Mouse (Mus musculus): Measurements from ENCODE around the gene Chrd. TPM values are rescaled to one million over a fixed set of nuclear protein-coding genes. Genes with fewer than 3 reads are reported as not detected.

Gene Chrd
- polyA plus RNA-seq, 1 experiment from 2014 or later = 6.3 TPM

DNA sequence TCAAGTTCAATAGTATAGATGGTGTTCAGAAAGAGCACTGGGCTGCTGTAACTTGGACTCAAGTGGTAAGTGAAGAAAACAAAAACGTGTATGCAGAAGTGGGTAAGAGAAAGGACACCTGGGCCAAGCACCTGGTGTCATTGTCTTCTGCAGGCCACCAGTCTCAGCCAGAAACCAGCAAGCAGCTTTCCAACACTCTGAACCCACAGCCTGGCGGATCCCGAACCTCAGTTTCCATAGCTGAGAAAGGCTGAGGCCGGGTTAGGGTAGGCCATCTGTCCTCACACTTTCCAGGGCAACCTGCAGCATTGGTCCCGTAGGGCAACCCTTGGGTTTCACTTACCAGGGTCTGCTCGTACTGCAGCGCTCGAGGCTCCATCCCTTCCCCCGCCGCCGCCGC lies 17.4 kb upstream of the Chrd start:
- Histone ChIP-seq H3K27me3 (ENCODE audit: control insufficient read depth, insufficient read depth, low read length) (no peaks in the 10 kb centered on the region), H3K9ac (replicated peaks; ENCODE audit: low read length) (peak overlapping the region; percentile 78), H3K4me2 (ENCODE audit: low read length) (peak overlapping the region; percentile 94), H3K4me3 (replicated peaks; ENCODE audit: low read depth, low read length) (peak overlapping the region; percentile 66), H3K9me3 (ENCODE audit: control insufficient read depth, low read length) (no peaks in the 10 kb centered on the region), H3K27ac (replicated peaks; ENCODE audit: low read depth, low read length) (peak overlapping the region; percentile 89), H3K4me1 (ENCODE audit: control insufficient read depth, insufficient read depth, low read length) (peaks cover 31% of the 10 kb centered on the region), H3K36me3 (ENCODE audit: control insufficient read depth, insufficient read depth, low read length) (peaks cover 34% of the 10 kb centered on the region)
- ATAC-seq (ENCODE audit: low FRiP score, low TSS enrichment) (no peak), DNase-seq (no peak)
- WGBS = 0% methylated on average over 12 of the region's 12 CpGs

GRCm38 (mm10) chr16:20715976-20716840 lies 16.7 kb upstream of the Chrd start:
- DNase-seq = peak; percentile 92
- Histone ChIP-seq H3K27me3 (ENCODE audit: control insufficient read depth, insufficient read depth, low read length) (no peaks in the 10 kb centered on the region), H3K4me2 (ENCODE audit: low read length) (peak overlapping the region; percentile 94), H3K9me3 (ENCODE audit: control insufficient read depth, low read length) (no peaks in the 10 kb centered on the region), H3K9ac (replicated peaks; ENCODE audit: low read length) (peak overlapping the region; percentile 78), H3K4me1 (ENCODE audit: control insufficient read depth, insufficient read depth, low read length) (peaks cover 31% of the 10 kb centered on the region), H3K4me3 (replicated peaks; ENCODE audit: low read depth, low read length) (peak overlapping the region; percentile 66), H3K36me3 (ENCODE audit: control insufficient read depth, insufficient read depth, low read length) (peaks cover 34% of the 10 kb centered on the region), H3K27ac (replicated peaks; ENCODE audit: low read depth, low read length) (peak overlapping the region; percentile 89)
- ATAC-seq (ENCODE audit: low FRiP score, low TSS enrichment) = peak; percentile 85
- WGBS = 1% methylated on average over 68 of the region's 68 CpGs

DNA sequence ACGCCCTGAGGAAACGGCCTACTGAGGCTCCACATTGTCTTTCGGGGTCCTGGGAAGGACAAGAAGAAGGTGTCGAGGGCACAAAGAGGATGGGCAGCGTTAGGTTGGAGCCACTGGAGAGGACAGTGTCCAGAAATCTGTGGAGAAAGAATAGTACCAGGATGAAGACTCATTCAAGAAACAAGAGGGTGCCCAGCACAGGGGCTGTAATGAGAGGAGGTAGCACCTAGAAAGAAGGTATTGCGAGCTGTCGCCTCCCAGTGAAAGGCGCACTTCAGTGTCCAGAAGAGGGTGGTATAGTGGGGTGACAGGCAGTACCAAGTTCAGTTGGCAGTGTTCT lies 16.1 kb upstream of the Chrd start:
- peak overlapping the region; percentile 94 for H3K4me2 ChIP-seq (ENCODE audit: low read length)
- DNase-seq = no peak
- no peak; the same call in 1 of the 2 replicates for ATAC-seq (ENCODE audit: low FRiP score, low TSS enrichment)
- H3K36me3 ChIP-seq (ENCODE audit: control insufficient read depth, insufficient read depth, low read length) = peaks cover 34% of the 10 kb centered on the region
- H3K4me3 ChIP-seq (replicated peaks; ENCODE audit: low read depth, low read length) = peak overlapping the region; percentile 66
- H3K27me3 ChIP-seq (ENCODE audit: control insufficient read depth, insufficient read depth, low read length) = no peaks in the 10 kb centered on the region
- no peaks in the 10 kb centered on the region for H3K9me3 ChIP-seq (ENCODE audit: control insufficient read depth, low read length)
- peak overlapping the region; percentile 78 for H3K9ac ChIP-seq (replicated peaks; ENCODE audit: low read length)
- H3K4me1 ChIP-seq (ENCODE audit: control insufficient read depth, insufficient read depth, low read length) = peaks cover 31% of the 10 kb centered on the region
- WGBS = 0% methylated on average over 8 of the region's 8 CpGs
- peak overlapping the region; percentile 89 for H3K27ac ChIP-seq (replicated peaks; ENCODE audit: low read depth, low read length)

- peak within 1 kb of the TSS; percentile 78 for H3K9ac ChIP-seq (replicated peaks; ENCODE audit: low read length)
- peak within 1 kb of the TSS; percentile 89 for H3K27ac ChIP-seq (replicated peaks; ENCODE audit: low read depth, low read length)
- ATAC-seq (ENCODE audit: low FRiP score, low TSS enrichment) (peak; percentile 79), DNase-seq (peak; percentile 96)
- peaks cover 31% of the 10 kb centered on the region for H3K4me1 ChIP-seq (ENCODE audit: control insufficient read depth, insufficient read depth, low read length)
- H3K36me3 ChIP-seq (ENCODE audit: control insufficient read depth, insufficient read depth, low read length) = peaks cover 34% of the 10 kb centered on the region
- peak within 1 kb of the TSS; percentile 66 for H3K4me3 ChIP-seq (replicated peaks; ENCODE audit: low read depth, low read length)
- H3K9me3 ChIP-seq (ENCODE audit: control insufficient read depth, low read length) = no peaks in the 10 kb centered on the region
- H3K27me3 ChIP-seq (ENCODE audit: control insufficient read depth, insufficient read depth, low read length) = no peaks in the 10 kb centered on the region
- H3K4me2 ChIP-seq (ENCODE audit: low read length) = peak within 1 kb of the TSS; percentile 94
- WGBS = under 1% methylated on average over 62 of the region's 62 CpGs
Measured at GRCm38 (mm10) chr16:20717181-20717977, 15.5 kb upstream of the Chrd start, which contains the start of the genes Polr2h and Clcn2. Polr2h (plus strand) TSS chr16:20717665. Clcn2 (minus strand) TSS chr16:20717746.

DNA sequence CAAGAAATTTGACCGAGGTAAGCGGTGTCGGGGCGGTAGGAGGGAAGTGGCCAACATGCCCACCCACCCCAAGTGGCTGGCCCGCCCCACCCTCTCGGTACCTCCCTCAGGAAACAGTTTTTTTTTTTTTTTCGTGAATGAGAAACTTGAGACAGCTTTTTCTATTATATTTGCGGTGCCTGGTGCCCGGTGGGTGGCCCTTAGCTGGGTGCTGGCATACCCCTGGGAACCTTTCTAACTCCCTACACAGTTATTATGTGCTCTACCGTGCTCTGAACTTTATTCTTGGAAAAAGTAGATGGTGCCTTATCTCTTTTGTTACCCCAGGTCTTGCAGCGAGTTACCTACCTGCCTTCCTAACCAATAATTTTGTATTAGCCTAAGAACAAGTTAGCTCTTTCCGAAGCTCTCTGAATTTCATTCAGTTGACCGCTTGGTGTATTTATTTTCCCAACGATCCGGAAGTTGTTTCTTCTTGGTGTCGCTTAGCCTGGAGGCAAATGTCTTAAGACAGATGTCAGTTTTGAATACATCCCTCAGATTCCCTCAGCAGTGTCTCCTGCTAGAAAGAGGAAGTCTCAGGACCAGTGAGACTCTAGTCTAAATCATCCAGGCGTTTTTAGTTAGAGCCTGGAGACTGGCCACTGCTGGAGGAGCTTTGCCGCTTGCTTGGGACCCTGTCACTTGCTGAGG lies 14.8 kb upstream of the Chrd start:
- no peaks in the 10 kb centered on the region for H3K27me3 ChIP-seq (ENCODE audit: control insufficient read depth, insufficient read depth, low read length)
- WGBS = 4% methylated on average over 18 of the region's 18 CpGs
- peaks cover 31% of the 10 kb centered on the region for H3K4me1 ChIP-seq (ENCODE audit: control insufficient read depth, insufficient read depth, low read length)
- H3K27ac ChIP-seq (replicated peaks; ENCODE audit: low read depth, low read length) = peak overlapping the region; percentile 89; the same call in 1 of the 2 replicates
- peaks cover 27% of the 10 kb centered on the region for H3K36me3 ChIP-seq (ENCODE audit: control insufficient read depth, insufficient read depth, low read length)
- ATAC-seq (ENCODE audit: low FRiP score, low TSS enrichment) (no peak), DNase-seq (no peak)
- H3K4me3 ChIP-seq (replicated peaks; ENCODE audit: low read depth, low read length) = peak overlapping the region; percentile 66
- no peaks in the 10 kb centered on the region for H3K9me3 ChIP-seq (ENCODE audit: control insufficient read depth, low read length)
- H3K4me2 ChIP-seq (ENCODE audit: low read length) = peak overlapping the region; percentile 94
- H3K9ac ChIP-seq (replicated peaks; ENCODE audit: low read length) = peak overlapping the region; percentile 78

DNA sequence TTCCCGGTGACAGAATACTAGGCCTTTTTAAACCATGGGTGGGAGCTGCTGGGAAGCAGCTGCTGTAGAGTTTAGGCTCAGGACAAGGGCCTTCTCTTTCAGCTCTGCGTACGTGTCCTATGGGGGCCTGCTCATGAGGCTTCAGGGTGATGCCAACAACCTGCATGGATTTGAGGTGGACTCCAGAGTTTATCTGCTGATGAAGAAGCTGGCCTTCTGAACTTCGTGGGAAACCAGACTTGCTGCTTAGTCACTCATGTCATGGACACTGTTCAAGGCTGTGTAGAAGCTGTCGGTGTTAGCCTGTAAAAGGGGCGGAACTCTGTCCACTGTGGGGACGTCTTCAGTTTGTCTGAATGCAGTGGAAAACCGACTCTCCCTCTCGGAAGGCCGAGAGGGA lies 11.1 kb upstream of the Chrd start:
- WGBS = 89% methylated on average over 10 of the region's 10 CpGs
- no peak for DNase-seq
- no peak overlapping the region for H3K27ac ChIP-seq (replicated peaks; ENCODE audit: low read depth, low read length)
- no peak for ATAC-seq (ENCODE audit: low FRiP score, low TSS enrichment)
- H3K9ac ChIP-seq (replicated peaks; ENCODE audit: low read length) = no peak overlapping the region
- H3K36me3 ChIP-seq (ENCODE audit: control insufficient read depth, insufficient read depth, low read length) = peaks cover 25% of the 10 kb centered on the region
- H3K9me3 ChIP-seq (ENCODE audit: control insufficient read depth, low read length) = no peaks in the 10 kb centered on the region
- peaks cover 9% of the 10 kb centered on the region for H3K4me1 ChIP-seq (ENCODE audit: control insufficient read depth, insufficient read depth, low read length)
- no peak overlapping the region for H3K4me2 ChIP-seq (ENCODE audit: low read length)
- no peaks in the 10 kb centered on the region for H3K27me3 ChIP-seq (ENCODE audit: control insufficient read depth, insufficient read depth, low read length)
- no peak overlapping the region for H3K4me3 ChIP-seq (replicated peaks; ENCODE audit: low read depth, low read length)

DNA sequence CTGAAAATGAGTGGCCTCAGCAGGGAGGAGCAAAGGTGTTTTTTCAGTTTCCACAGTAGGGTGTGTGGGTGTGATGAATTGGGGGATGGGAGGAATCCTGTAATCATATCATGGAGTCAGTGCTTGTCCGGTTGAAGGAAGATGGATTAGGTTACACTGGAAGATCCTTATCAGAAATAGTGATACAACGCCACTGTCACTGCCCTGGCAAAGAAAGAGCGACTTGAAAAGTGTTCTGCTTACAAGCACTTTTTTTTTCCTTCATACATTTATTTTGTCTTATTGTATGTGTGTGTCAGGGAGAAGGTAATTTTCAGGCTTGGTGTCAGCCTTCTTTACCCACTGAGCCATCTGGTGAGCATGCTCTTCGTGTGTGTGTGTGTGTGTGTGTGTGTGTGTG lies 10.2 kb upstream of the Chrd start:
- H3K36me3 ChIP-seq (ENCODE audit: control insufficient read depth, insufficient read depth, low read length) = peaks cover 25% of the 10 kb centered on the region
- no peak overlapping the region for H3K4me3 ChIP-seq (replicated peaks; ENCODE audit: low read depth, low read length)
- H3K9ac ChIP-seq (replicated peaks; ENCODE audit: low read length) = no peak overlapping the region
- no peak for DNase-seq
- ATAC-seq (ENCODE audit: low FRiP score, low TSS enrichment) = no peak
- no peak overlapping the region for H3K27ac ChIP-seq (replicated peaks; ENCODE audit: low read depth, low read length)
- no peak overlapping the region for H3K4me2 ChIP-seq (ENCODE audit: low read length)
- peaks cover 6% of the 10 kb centered on the region for H3K4me1 ChIP-seq (ENCODE audit: control insufficient read depth, insufficient read depth, low read length)
- 94% methylated on average over 4 of the region's 4 CpGs for WGBS
- H3K27me3 ChIP-seq (ENCODE audit: control insufficient read depth, insufficient read depth, low read length) = no peaks in the 10 kb centered on the region
- no peaks in the 10 kb centered on the region for H3K9me3 ChIP-seq (ENCODE audit: control insufficient read depth, low read length)

GRCm38 (mm10) chr16:20723247-20723646 lies 9.7 kb upstream of the Chrd start:
- H3K4me1 ChIP-seq (ENCODE audit: control insufficient read depth, insufficient read depth, low read length) = peaks cover 6% of the 10 kb centered on the region
- H3K27me3 ChIP-seq (ENCODE audit: control insufficient read depth, insufficient read depth, low read length) = no peaks in the 10 kb centered on the region
- H3K4me3 ChIP-seq (replicated peaks; ENCODE audit: low read depth, low read length) = no peak overlapping the region
- no peaks in the 10 kb centered on the region for H3K9me3 ChIP-seq (ENCODE audit: control insufficient read depth, low read length)
- H3K4me2 ChIP-seq (ENCODE audit: low read length) = no peak overlapping the region
- no peak overlapping the region for H3K27ac ChIP-seq (replicated peaks; ENCODE audit: low read depth, low read length)
- H3K36me3 ChIP-seq (ENCODE audit: control insufficient read depth, insufficient read depth, low read length) = peaks cover 25% of the 10 kb centered on the region
- no peak for DNase-seq
- no peak overlapping the region for H3K9ac ChIP-seq (replicated peaks; ENCODE audit: low read length)
- no peak for ATAC-seq (ENCODE audit: low FRiP score, low TSS enrichment)
- WGBS = 72% methylated on average over 4 of the region's 4 CpGs
